Comparison of ENCODE assay signal across 8 mouse cellular contexts in genomic region chr19:6334673-6335457, GRCm38 (mm10). TPM values are rescaled to one million over a fixed set of nuclear protein-coding genes. Genes with fewer than 3 reads are reported as not detected.
DNase-seq lines count a peak whose midpoint lies in the region; ATAC-seq and TF ChIP-seq lines count a peak whose summit lies in the region.

Men1 (plus strand) TSS chr19:6334979.

- no peaks in the 10 kb centered on the region for H3K9me3 ChIP-seq in megakaryocyte, embryonic 14.5 days

- H3K27me3 ChIP-seq in megakaryocyte, embryonic 14.5 days (replicated peaks) = no peaks in the 10 kb centered on the region

- TF ChIP-seq POLR2A in cortical plate, adult 2 months (IDR thresholded peaks at IDR 0.05; ENCODE audit: extremely low read depth, insufficient read depth, low read length) = peak; percentile 60; the same call in 1 of the 2 replicates

- TF ChIP-seq CTCF in cortical plate, adult 2 months (IDR thresholded peaks at IDR 0.05; ENCODE audit: extremely low read depth, insufficient read depth, low read length) = no peak

- DNase-seq in gastrocnemius, adult 8-10 months (ENCODE audit: low spot score in 2 of 2) = peak; percentile 88 to 93
- peak; percentile 94 for DNase-seq in hindlimb bud, embryonic 11.5 days (ENCODE audit: extremely low spot score, low read depth, low spot score)
- peak; percentile 89 to 97 for DNase-seq in left cerebral cortex, adult 8-10 months (ENCODE audit: low spot score in 2 of 2)
- DNase-seq in right cerebral cortex, postnatal 10 days (ENCODE audit: low spot score in 2 of 2) = peak; percentile 97 to 98
- peak; percentile 74 for DNase-seq in urinary bladder, postnatal 25 days (ENCODE audit: low spot score)

- H3K4me3 ChIP-seq in cortical plate, adult 2 months (ENCODE audit: insufficient read depth, low read length) = peak within 1 kb of the TSS; percentile 76
- H3K4me3 ChIP-seq in megakaryocyte, embryonic 14.5 days (replicated peaks) = peak within 1 kb of the TSS; percentile 97

- peaks cover 5% of the 10 kb centered on the region; the same call in 1 of the 2 replicates for H3K4me1 ChIP-seq in cortical plate, adult 2 months (ENCODE audit: control insufficient read depth, insufficient read depth, low read length)
- peaks cover 71% of the 10 kb centered on the region for H3K4me1 ChIP-seq in megakaryocyte, embryonic 14.5 days

- peak within 1 kb of the TSS; percentile 32; the same call in 1 of the 2 replicates for H3K27ac ChIP-seq in cortical plate, adult 2 months (ENCODE audit: insufficient read depth, low read length)

- H3K36me3 ChIP-seq in megakaryocyte, embryonic 14.5 days (replicated peaks; ENCODE audit: low read length) = peaks cover 37% of the 10 kb centered on the region

- ATAC-seq in activated CD4-positive, CD25-positive, alpha-beta regulatory T cell, adult 4 months = peak; percentile 88

RNA-seq across cellular contexts. Expression of gene Men1, which starts in this region (rescaled TPM):
- polyA plus RNA-seq in activated CD4-positive, CD25-positive, alpha-beta regulatory T cell, adult 4 months (2017; shearing (Covaris generic)) = 10 to 100 TPM; 13.9 to 19.1 TPM
- polyA plus RNA-seq in cortical plate, adult 2 months (2012; rRNA removed) = 75.2 and 76.5 TPM in 2 replicates
- 1 to 10 TPM; 5.3 to 7.9 (median 6.3) TPM for total RNA-seq in gastrocnemius, adult 8-10 months (2022)
- 10 to 100 TPM; 58.9 to 66.9 (median 62.6) TPM for total RNA-seq in left cerebral cortex, adult 8-10 months (2022)
- polyA plus RNA-seq in megakaryocyte, embryonic 14.5 days (2012; ENCODE audit: insufficient read depth, low replicate concordance) = 70.2 and 174 TPM in 2 replicates

Comparison
In these comparisons a context has a peak if more than half of its experiments do, and no peak if none do; other contexts are left out.
1. Peak in every context shown above with its lines: DNase-seq, ATAC-seq, H3K4me3 ChIP-seq and H3K27ac ChIP-seq.
2. RNA of gene Men1 (total RNA-seq): 58.9 to 66.9 TPM in left cerebral cortex, adult 8-10 months; 5.3 to 7.9 TPM in gastrocnemius, adult 8-10 months; every median in the first group is over 4 times any median in the second.